Mouse (Mus musculus) T-cell, adult 2 months (primary cell): ENCODE results near the gene Agt.
A peak's percentile ranks its signal among the peaks of the same experiment; 100 is the strongest.

Experiments used
- DNase-seq: peaks from one replicate; pipeline ENCODE4 v3.0.0; 2022; ENCODE audit warnings: low spot score

Gene Agt

GRCm38 (mm10) chr8:124555113-124555750, 14.3 kb downstream of the Agt start:
- no peak for DNase-seq

- no peak for DNase-seq
These were observed 18.4 kb downstream of the Agt start for GRCm38 (mm10) chr8:124551011-124551661.

GRCm38 (mm10) chr8:124548187-124548586, 21.3 kb downstream of the Agt start:
- no peak for DNase-seq

- no peak for DNase-seq
These were observed 22.2 kb downstream of the Agt start for GRCm38 (mm10) chr8:124547269-124547668.

GRCm38 (mm10) chr8:124546815-124547214, 22.7 kb downstream of the Agt start:
- DNase-seq, result no peak

- no peak for DNase-seq
These were observed 23.1 kb downstream of the Agt start for GRCm38 (mm10) chr8:124546371-124546770.

GRCm38 (mm10) chr8:124543272-124543671, 26.2 kb downstream of the Agt start:
- DNase-seq, result no peak

- DNase-seq, result no peak
These were observed 27.5 kb downstream of the Agt start for GRCm38 (mm10) chr8:124542001-124542400.

GRCm38 (mm10) chr8:124540906-124541305, 28.6 kb downstream of the Agt start:
- DNase-seq, result no peak

- no peak for DNase-seq
These were observed 34.1 kb downstream of the Agt start for GRCm38 (mm10) chr8:124535451-124535850.

- DNase-seq, result no peak
These were observed 36.9 kb downstream of the Agt start for GRCm38 (mm10) chr8:124532626-124533025.

GRCm38 (mm10) chr8:124530996-124531395, 38.5 kb downstream of the Agt start:
- DNase-seq, result no peak

- DNase-seq, result no peak
These were observed 39.0 kb downstream of the Agt start for GRCm38 (mm10) chr8:124530556-124530955.

GRCm38 (mm10) chr8:124530076-124530475, 39.4 kb downstream of the Agt start:
- DNase-seq, result no peak

- DNase-seq, result no peak
These were observed 43.2 kb downstream of the Agt start for GRCm38 (mm10) chr8:124526261-124526660.

GRCm38 (mm10) chr8:124521946-124522345, 47.6 kb downstream of the Agt start:
- no peak for DNase-seq

GRCm38 (mm10) chr8:124520249-124521080, 49.0 kb downstream of the Agt start, which contains the start of gene Cog2:
TSS of gene Cog2 (plus strand) at chr8:124520767.
- DNase-seq, result peak; percentile 91

- no peak for DNase-seq
These were observed 52.4 kb downstream of the Agt start for GRCm38 (mm10) chr8:124517142-124517541.

GRCm38 (mm10) chr8:124516525-124516924, 53.0 kb downstream of the Agt start:
- DNase-seq, result no peak

- DNase-seq, result no peak
These were observed 53.5 kb downstream of the Agt start for GRCm38 (mm10) chr8:124516039-124516438.

GRCm38 (mm10) chr8:124509156-124509555, 60.4 kb downstream of the Agt start:
- DNase-seq, result peak; percentile 70

- no peak for DNase-seq
These were observed 61.2 kb downstream of the Agt start for GRCm38 (mm10) chr8:124508321-124508695.
